Mouse (Mus musculus) ES-E14 (cell line): ENCODE measurements around the gene Gatb. TPM values are rescaled to one million over a fixed set of nuclear protein-coding genes. Genes with fewer than 3 reads are reported as not detected.

Experiments
- DNase-seq: peaks from one replicate; pipeline ENCODE4 v3.0.0-alpha.2; 2013; ENCODE audit warnings: low read depth, low spot score
- H3K27ac ChIP-seq: 2 replicates; pipeline ENCODE4 v1.5.1; 2012; ENCODE audit warnings: low read depth, mild to moderate bottlenecking, low read length, moderate library complexity, mixed read lengths; ENCODE audit not compliant: poor library complexity, insufficient read depth, severe bottlenecking
- H3K36me3 ChIP-seq: 2 replicates; pipeline ENCODE4 v1.6.1; 2012; ENCODE audit warnings: mild to moderate bottlenecking, low read length, moderate library complexity, mixed read lengths; ENCODE audit not compliant: control insufficient read depth, poor library complexity, insufficient read depth, severe bottlenecking
- H3K4me1 ChIP-seq, 2 experiments: fragments of 150-350 bp in 1 of 2; sonication (generic) in 1 of 2; 2 replicates each; pipeline ENCODE4 v1.6.1; 2012; ENCODE audit warnings: low read length in 2 of 2, mild to moderate bottlenecking in 1 of 2, mixed read lengths in 1 of 2; ENCODE audit not compliant: control insufficient read depth in 2 of 2, insufficient read depth in 2 of 2, poor library complexity in 1 of 2
- H3K4me3 ChIP-seq, 2 experiments: fragments of 150-350 bp in 1 of 2; sonication (generic) in 1 of 2; 2 replicates each; pipeline ENCODE4 v1.5.1; 2012; ENCODE audit warnings: low read length in 2 of 2, low read depth in 1 of 2, mild to moderate bottlenecking in 1 of 2, mixed read lengths in 1 of 2; ENCODE audit not compliant: insufficient read depth in 1 of 2, poor library complexity in 1 of 2, severe bottlenecking in 1 of 2
- H3K9ac ChIP-seq: 2 replicates; pipeline ENCODE4 v1.6.1; 2012; ENCODE audit warnings: low read depth, mild to moderate bottlenecking, low read length, mixed read lengths; ENCODE audit not compliant: poor library complexity, insufficient read depth, severe bottlenecking
- H3K9me3 ChIP-seq: fragments of 150-350 bp; sonication (generic); 2 replicates; pipeline ENCODE4 v1.6.1; 2012; ENCODE audit warnings: low read depth, mild to moderate bottlenecking, low read length; ENCODE audit not compliant: control insufficient read depth, insufficient read depth
- CHD2 ChIP-seq: IDR thresholded peaks from 2 replicates; pipeline ENCODE4 v1.6.1; 2014; ENCODE audit warnings: mild to moderate bottlenecking, low read depth, low read length, inconsistent platforms
- HCFC1 ChIP-seq: IDR thresholded peaks from 2 replicates; pipeline ENCODE4 v1.6.1; 2012; ENCODE audit warnings: low read length, inconsistent platforms, borderline replicate concordance; ENCODE audit not compliant: insufficient read depth
- MAFK ChIP-seq: IDR thresholded peaks from 2 replicates; pipeline ENCODE4 v1.6.1; 2014; ENCODE audit warnings: mild to moderate bottlenecking, low read depth, low read length, inconsistent platforms; ENCODE audit not compliant: insufficient read depth
- ZC3H11A ChIP-seq: IDR thresholded peaks from 2 replicates; pipeline ENCODE4 v1.6.1; 2012; ENCODE audit warnings: low read depth, mild to moderate bottlenecking, inconsistent platforms, low read length, borderline replicate concordance
- ZNF384 ChIP-seq: IDR thresholded peaks from 2 replicates; pipeline ENCODE4 v1.6.1; 2012; ENCODE audit warnings: low read depth, low read length, inconsistent platforms
- in situ Hi-C, 2 experiments: fragments of 600-800 bp; cut with MboI; formaldehyde crosslinking; loops; one replicate each; pipeline ENCODE4 v1.15.1; 2025; ENCODE audit warnings: low sequenced_read_pairs in 2 of 2, inconsistent platforms in 1 of 2; ENCODE audit not compliant: unreplicated experiment in 2 of 2
- total RNA-seq: library from RNA; depleted of rRNA; stranded (reverse); fragments of 300-350 nt; gene quantifications from 2 replicates; pipeline ENCODE4 v1.2.3, GENCODE M21; 2012

Gene Gatb
- total RNA-seq, 1 experiment: 16.9 TPM

DNA sequence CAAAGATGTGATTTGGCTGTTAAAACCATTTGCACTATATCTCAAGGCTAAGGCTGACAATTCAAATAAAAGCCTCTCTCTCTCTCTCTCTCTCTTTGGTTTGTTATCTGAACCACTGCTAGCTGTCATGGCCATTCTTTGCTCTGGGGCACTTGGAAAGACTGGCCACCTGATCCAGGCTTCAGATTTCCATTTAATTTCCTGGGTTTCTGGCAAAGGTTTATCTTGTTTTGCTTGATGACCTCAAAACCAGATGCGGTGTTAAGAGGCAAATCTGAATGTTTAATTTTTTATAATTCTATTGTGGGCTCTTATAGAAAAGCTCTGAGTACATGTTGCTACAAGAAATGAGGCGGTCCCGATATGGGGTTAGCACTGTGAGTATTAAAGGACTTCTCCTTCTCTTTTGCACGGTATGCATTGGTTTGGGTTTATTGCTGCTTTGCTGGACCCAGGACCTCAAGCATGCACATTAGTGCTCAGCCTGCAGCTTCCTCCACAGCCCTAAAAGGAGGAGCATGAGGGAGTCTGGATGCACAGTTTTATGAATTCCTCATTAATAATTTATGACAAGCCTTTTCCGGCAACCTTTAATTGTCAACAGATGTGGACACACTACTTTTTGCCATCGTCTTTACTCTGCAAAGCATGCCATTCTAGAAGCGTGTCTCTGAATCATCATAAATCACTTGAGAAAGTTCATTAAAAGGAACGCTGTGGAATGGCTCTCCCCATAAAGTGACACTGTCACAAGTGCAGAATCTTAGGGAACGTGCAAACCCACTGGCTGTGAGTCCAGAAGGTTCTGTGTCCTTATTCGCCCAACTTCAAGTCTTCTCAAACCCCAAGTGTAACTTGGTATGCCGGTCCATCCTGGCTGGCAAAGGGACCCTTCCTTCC, 38.0 kb upstream of the Gatb start:
- Histone ChIP-seq H3K9me3 (no peaks in the 10 kb centered on the region), H3K36me3 (no peaks in the 10 kb centered on the region), H3K4me1 (no peaks in the 10 kb centered on the region), H3K27ac (no peak overlapping the region), H3K9ac (no peak overlapping the region), H3K4me3 (no peak overlapping the region)
- in situ Hi-C loops: no loop called here
- DNase-seq: no peak
- TF ChIP-seq MAFK (no peak), ZC3H11A (no peak), CHD2 (no peak), ZNF384 (no peak), HCFC1 (no peak)

DNA sequence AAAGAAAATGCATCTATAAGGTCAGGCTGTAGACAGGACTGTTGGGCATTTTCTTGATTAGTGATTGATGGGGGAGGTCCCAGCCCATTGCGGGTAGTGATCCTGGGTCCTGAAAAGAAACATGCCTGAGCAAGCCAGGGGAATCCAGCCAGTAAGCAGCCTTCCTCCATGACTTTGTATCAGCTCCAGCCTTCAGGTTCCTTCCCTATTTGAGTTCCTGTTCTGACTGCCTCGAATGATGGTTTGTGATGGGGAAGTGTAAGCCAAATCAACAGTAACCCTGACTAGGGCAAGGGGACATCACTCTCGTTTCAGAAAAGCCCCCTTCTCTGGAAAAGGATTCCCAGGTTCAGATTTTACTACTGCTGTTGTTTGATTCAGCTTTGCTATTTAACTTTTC, 31.2 kb upstream of the Gatb start:
- in situ Hi-C loops: no loop called here
- DNase-seq: no peak
- no peak overlapping the region for H3K4me3 ChIP-seq
- no peaks in the 10 kb centered on the region for H3K36me3 ChIP-seq
- no peak overlapping the region for H3K9ac ChIP-seq
- TF ChIP-seq CHD2 (no peak), MAFK (no peak), HCFC1 (no peak), ZC3H11A (no peak), ZNF384 (no peak)
- H3K27ac ChIP-seq: no peak overlapping the region
- no peaks in the 10 kb centered on the region for H3K9me3 ChIP-seq
- H3K4me1 ChIP-seq: no peaks in the 10 kb centered on the region

DNA sequence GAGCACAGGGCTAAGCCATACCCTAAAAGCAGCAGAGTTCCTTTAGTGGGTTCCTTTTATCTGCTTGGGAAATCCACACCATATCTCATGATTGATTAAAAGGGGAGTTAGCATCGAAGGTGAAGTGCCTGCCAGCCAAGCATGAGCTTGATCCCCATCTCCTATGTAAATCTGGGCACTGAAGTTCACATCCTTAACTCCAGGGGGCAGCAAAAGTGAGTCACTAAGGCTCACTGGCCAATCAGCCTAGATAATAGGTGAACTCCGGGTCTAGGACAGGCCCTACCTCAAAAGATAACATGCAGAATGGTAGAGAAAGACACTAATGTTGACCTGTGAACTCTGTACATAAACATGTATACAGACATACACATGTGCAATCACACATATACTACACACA, 30.3 kb upstream of the Gatb start:
- in situ Hi-C loops: no loop called here
- peak; percentile 33 for DNase-seq

GRCm38 (mm10) chr3:85550312-85550711, 23.6 kb upstream of the Gatb start:
- no peak for TF ChIP-seq ZNF384
- no peak for TF ChIP-seq MAFK
- no peak for TF ChIP-seq ZC3H11A
- no peak for TF ChIP-seq CHD2
- DNase-seq: no peak
- H3K36me3 ChIP-seq: no peaks in the 10 kb centered on the region
- in situ Hi-C loops: no loop called here
- no peaks in the 10 kb centered on the region for H3K9me3 ChIP-seq
- no peaks in the 10 kb centered on the region for H3K4me1 ChIP-seq
- no peak overlapping the region for H3K4me3 ChIP-seq
- no peak overlapping the region for H3K27ac ChIP-seq
- H3K9ac ChIP-seq: no peak overlapping the region

More for the DNA sequence above, 30.3 kb upstream of the Gatb start:
- H3K9ac ChIP-seq: no peak overlapping the region
- no peaks in the 10 kb centered on the region for H3K4me1 ChIP-seq
- H3K27ac ChIP-seq: no peak overlapping the region
- H3K36me3 ChIP-seq: no peaks in the 10 kb centered on the region
- TF ChIP-seq HCFC1 (no peak), ZC3H11A (no peak), MAFK (no peak), ZNF384 (no peak), CHD2 (no peak)
- no peaks in the 10 kb centered on the region for H3K9me3 ChIP-seq
- H3K4me3 ChIP-seq: no peak overlapping the region

DNA sequence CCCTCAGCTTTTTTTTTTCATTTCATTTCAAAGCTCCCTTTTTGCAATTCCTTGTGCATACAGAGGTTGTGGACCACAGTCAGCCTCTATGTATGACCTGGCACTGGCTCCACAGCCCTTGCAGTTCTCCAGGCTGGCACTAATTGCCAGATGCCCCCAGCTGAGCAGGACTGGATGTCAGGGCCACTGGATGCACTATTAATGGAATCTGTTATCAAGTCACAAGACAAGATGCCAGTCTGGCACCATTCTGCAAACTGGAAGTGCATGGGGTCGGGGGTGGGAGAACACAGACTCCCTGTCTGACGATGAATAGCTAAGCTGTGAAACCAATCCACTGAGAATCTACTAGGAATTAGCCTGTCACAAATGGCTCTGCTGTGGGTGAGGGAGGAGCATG, 22.6 kb upstream of the Gatb start:
- no peak overlapping the region for H3K27ac ChIP-seq
- H3K36me3 ChIP-seq: no peaks in the 10 kb centered on the region
- no peak for TF ChIP-seq ZC3H11A
- no peak for TF ChIP-seq CHD2
- TF ChIP-seq ZNF384: no peak
- H3K9me3 ChIP-seq: no peaks in the 10 kb centered on the region
- no peak for DNase-seq
- H3K4me3 ChIP-seq: no peak overlapping the region
- H3K4me1 ChIP-seq: no peaks in the 10 kb centered on the region
- H3K9ac ChIP-seq: no peak overlapping the region
- in situ Hi-C loops: no loop called here
